Mouse (Mus musculus): ENCODE data around the gene Calr4. TPM values are rescaled to one million over a fixed set of nuclear protein-coding genes. Genes with fewer than 3 reads are reported as not detected.

Calr4 gene
- polyA plus RNA-seq (2012; rRNA removed), result 0.27 and 0.78 TPM in 2 replicates

DNA sequence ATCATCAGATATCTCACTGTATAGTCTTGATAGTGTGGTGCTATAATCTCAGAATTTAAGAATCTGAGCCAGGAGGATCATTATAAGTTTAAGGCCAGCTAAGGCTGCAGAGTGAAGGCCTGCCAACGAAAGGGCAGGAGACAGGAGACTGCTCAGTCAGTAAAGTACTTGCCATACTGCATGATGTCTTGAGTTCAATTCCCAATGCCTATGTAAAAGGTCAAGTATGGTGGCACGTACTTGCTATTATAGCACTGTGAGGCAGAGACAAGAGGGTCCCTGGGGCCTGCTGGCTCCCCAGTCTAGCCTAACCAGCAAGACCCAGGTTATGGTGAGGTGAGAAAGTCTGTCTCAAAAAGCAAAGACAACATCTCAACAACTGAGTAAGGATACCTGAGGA lies at the start of gene Calr4:
Gene Calr4, plus strand, starts transcription at position 301 of the 400 bp plus-strand sequence.

DNA sequence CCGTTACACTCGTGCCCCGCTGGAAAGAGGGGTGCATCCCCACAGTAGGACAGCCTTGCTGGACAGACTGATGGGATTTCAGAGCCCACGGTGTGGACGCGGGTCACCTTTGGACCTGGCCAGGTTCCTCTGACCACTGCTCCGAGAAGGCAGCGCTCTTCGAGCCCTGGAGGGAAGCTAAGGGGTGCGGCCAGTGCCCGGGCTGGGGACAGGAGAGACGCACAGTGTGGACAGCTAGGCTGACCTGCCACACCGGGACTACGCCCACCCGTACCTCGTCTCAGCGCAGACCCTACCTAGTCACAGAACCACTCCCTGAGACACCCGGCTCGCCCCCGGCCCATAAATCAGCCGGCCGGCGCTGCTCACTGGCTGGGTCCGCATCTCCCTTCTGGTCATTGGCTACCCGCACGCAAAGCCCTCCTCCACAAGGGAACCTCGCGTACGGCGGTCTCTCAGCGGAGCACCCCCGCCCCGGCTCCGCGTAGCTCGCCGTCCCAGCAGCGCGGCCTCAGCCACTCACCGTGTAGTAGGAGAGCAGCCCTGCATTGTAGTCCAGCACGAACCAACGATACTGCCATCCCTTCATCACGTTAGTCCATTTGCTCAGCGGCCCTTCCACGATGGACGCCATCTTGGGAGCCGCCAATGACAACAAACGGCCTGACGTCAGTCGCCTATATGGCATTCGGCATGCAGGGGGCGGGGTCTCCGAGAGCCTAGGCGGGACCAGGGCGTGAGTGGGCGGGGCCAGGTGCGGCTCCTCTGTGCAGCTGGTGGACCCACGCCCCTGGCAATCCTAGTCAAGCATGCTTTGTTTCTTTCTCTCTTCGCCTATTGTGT lies 32.5 kb upstream of the Calr4 start, which contains the start of gene Osbpl9:
Gene Osbpl9, minus strand, starts transcription at position 691 of the 843 bp plus-strand sequence.

DNA sequence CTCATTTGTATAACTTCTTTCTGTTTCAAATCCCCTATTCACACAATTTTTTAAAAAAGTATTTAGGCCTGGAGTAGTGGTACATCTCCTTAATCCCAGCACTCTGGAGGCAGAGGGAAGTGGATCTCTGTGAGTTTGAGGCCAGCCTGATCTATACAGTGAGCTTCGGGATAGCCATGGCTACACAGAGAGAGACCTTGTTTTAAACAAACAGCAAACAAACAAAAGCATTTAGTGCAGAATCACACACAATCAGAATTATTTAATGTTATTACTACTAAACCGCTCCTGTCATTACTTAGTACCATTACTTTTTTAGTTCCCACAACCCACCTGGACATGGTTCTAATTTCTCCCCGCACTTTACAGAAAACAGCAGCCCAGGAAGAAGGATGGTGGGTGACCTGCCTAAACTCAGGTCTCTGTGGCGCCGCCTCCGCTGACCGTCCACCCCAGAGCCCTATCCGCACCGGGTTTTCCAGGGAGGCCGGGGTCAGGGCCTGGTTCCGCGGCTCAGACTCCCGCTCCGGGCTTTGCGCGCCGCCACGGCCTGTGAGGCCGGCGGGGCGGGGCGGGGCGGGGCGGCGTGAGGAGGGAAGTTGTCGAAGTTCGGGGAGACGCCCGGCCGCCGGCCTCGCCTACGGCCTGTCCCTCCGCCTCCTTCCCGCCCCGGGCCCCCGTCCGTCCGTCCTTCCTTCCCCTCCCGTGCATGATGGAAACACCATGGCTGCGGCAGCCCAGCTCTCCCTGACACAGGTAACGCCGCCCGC lies 45.6 kb downstream of the Calr4 start, which contains the start of gene Eps15:
Gene Eps15, plus strand, starts transcription at position 580 of the 770 bp plus-strand sequence.

Other genes with a start within 250 kb of the Calr4 start
- gene Nrd1, start 233.8 kb upstream of the Calr4 start, polyA plus RNA-seq (2012; rRNA removed), result 114 and 126 TPM in 2 replicates
- 82.3 and 110 TPM in 2 replicates for gene Osbpl9, start 32.2 kb upstream of the Calr4 start, polyA plus RNA-seq (2012; rRNA removed)
- gene Eps15, start 45.8 kb downstream of the Calr4 start, polyA plus RNA-seq (2012; rRNA removed), result 30.9 and 38.1 TPM in 2 replicates
- 1.8 and 3.8 TPM in 2 replicates for gene Ttc39a, start 172.1 kb downstream of the Calr4 start, polyA plus RNA-seq (2012; rRNA removed)